Mouse (Mus musculus): ENCODE measurements around the gene Add3. TPM values are rescaled to one million over a fixed set of nuclear protein-coding genes. Genes with fewer than 3 reads are reported as not detected.

Gene Add3
- polyA plus RNA-seq, 1 experiment from 2014 or later = 49.7 TPM

- Histone ChIP-seq H3K9me3 (ENCODE audit: control insufficient read depth, low read length) (no peaks in the 10 kb centered on the region), H3K4me3 (ENCODE audit: low read depth, low read length) (no peak overlapping the region), H3K27ac (ENCODE audit: low read depth, low read length) (no peak overlapping the region), H3K9ac (ENCODE audit: low read length) (no peak overlapping the region), H3K4me2 (no peak overlapping the region), H3K36me3 (ENCODE audit: control insufficient read depth, insufficient read depth, low read length) (no peaks in the 10 kb centered on the region), H3K27me3 (ENCODE audit: control insufficient read depth, insufficient read depth, low read length) (no peaks in the 10 kb centered on the region), H3K4me1 (ENCODE audit: control insufficient read depth, insufficient read depth, low read length) (peaks cover 5% of the 10 kb centered on the region; the same call in 1 of the 2 replicates)
- ATAC-seq (ENCODE audit: low FRiP score) = no peak
- peak; percentile 77 for DNase-seq (ENCODE audit: low spot score, missing footprints)
- 79% methylated on average over 5 of the region's 5 CpGs for WGBS
Measured at GRCm38 (mm10) chr19:53184911-53185310, 44.7 kb downstream of the Add3 start.

GRCm38 (mm10) chr19:53185486-53186134 lies 45.4 kb downstream of the Add3 start:
- no peaks in the 10 kb centered on the region for H3K9me3 ChIP-seq (ENCODE audit: control insufficient read depth, low read length)
- no peak overlapping the region for H3K4me3 ChIP-seq (ENCODE audit: low read depth, low read length)
- ATAC-seq (ENCODE audit: low FRiP score) (no peak), DNase-seq (ENCODE audit: low spot score, missing footprints) (no peak)
- H3K4me1 ChIP-seq (ENCODE audit: control insufficient read depth, insufficient read depth, low read length) = peaks cover 5% of the 10 kb centered on the region; the same call in 1 of the 2 replicates
- WGBS = 63% methylated on average over 8 of the region's 8 CpGs
- no peak overlapping the region for H3K9ac ChIP-seq (ENCODE audit: low read length)
- no peak overlapping the region for H3K4me2 ChIP-seq
- H3K27me3 ChIP-seq (ENCODE audit: control insufficient read depth, insufficient read depth, low read length) = no peaks in the 10 kb centered on the region
- H3K27ac ChIP-seq (ENCODE audit: low read depth, low read length) = no peak overlapping the region
- H3K36me3 ChIP-seq (ENCODE audit: control insufficient read depth, insufficient read depth, low read length) = no peaks in the 10 kb centered on the region

DNA sequence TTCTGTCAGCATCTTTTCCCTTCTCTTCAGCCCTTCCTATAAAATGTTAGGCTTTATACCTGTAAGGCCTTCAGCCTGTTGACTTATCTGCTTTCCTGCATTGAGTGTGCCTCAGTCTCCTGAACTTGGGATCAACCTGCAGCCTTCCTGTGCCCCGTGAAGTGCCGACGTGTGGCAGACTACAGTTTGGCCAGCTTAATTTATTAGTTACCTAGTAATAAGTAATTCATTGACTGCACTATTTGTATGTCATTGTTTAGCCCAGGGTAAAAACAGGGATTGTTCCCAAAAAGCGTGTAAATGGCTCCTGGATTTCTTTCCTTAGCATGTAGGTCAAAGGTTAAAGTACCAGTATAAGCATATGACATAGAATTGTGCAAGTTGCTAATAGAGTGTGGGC lies 46.2 kb downstream of the Add3 start:
- no peak overlapping the region for H3K4me2 ChIP-seq
- H3K4me3 ChIP-seq (ENCODE audit: low read depth, low read length) = no peak overlapping the region
- DNase-seq (ENCODE audit: low spot score, missing footprints) (peak; percentile 45), ATAC-seq (ENCODE audit: low FRiP score) (no peak)
- no peaks in the 10 kb centered on the region for H3K9me3 ChIP-seq (ENCODE audit: control insufficient read depth, low read length)
- WGBS = 85% methylated on average over 4 of the region's 4 CpGs
- H3K36me3 ChIP-seq (ENCODE audit: control insufficient read depth, insufficient read depth, low read length) = no peaks in the 10 kb centered on the region
- no peaks in the 10 kb centered on the region; the same call in 1 of the 2 replicates for H3K4me1 ChIP-seq (ENCODE audit: control insufficient read depth, insufficient read depth, low read length)
- no peaks in the 10 kb centered on the region for H3K27me3 ChIP-seq (ENCODE audit: control insufficient read depth, insufficient read depth, low read length)
- no peak overlapping the region for H3K9ac ChIP-seq (ENCODE audit: low read length)
- H3K27ac ChIP-seq (ENCODE audit: low read depth, low read length) = no peak overlapping the region

- ATAC-seq (ENCODE audit: low FRiP score) (no peak), DNase-seq (ENCODE audit: low spot score, missing footprints) (no peak)
- Histone ChIP-seq H3K4me2 (no peak overlapping the region), H3K36me3 (ENCODE audit: control insufficient read depth, insufficient read depth, low read length) (no peaks in the 10 kb centered on the region), H3K9me3 (ENCODE audit: control insufficient read depth, low read length) (no peaks in the 10 kb centered on the region), H3K4me3 (ENCODE audit: low read depth, low read length) (no peak overlapping the region), H3K4me1 (ENCODE audit: control insufficient read depth, insufficient read depth, low read length) (no peaks in the 10 kb centered on the region), H3K27ac (ENCODE audit: low read depth, low read length) (no peak overlapping the region), H3K27me3 (ENCODE audit: control insufficient read depth, insufficient read depth, low read length) (no peaks in the 10 kb centered on the region), H3K9ac (ENCODE audit: low read length) (no peak overlapping the region)
- WGBS = 79% methylated on average over 7 of the region's 7 CpGs
Measured at GRCm38 (mm10) chr19:53187533-53187932, 47.3 kb downstream of the Add3 start.

DNA sequence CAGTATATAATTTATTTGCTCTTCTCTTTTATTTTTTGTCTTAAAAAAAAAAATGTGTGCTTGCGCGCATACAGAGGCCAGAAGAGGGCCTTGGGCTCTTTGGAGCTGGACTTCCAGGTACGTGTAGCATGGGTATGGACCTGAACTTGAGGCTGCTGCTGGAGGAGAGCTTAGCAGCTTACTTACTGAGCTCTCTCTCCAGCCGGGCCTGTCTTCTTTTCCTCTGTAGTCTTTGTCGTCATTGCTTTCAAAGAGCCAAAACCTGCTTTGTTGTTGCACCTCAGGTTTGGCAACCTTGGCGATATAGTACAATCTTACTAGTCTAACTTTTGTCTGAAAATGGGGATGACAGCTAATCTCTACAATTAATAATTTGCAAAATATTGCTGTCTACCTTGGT lies 47.9 kb downstream of the Add3 start:
- H3K9me3 ChIP-seq (ENCODE audit: control insufficient read depth, low read length) = no peaks in the 10 kb centered on the region
- no peak for ATAC-seq (ENCODE audit: low FRiP score)
- H3K4me2 ChIP-seq = no peak overlapping the region
- no peaks in the 10 kb centered on the region for H3K4me1 ChIP-seq (ENCODE audit: control insufficient read depth, insufficient read depth, low read length)
- 82% methylated on average over 6 of the region's 6 CpGs for WGBS
- H3K27ac ChIP-seq (ENCODE audit: low read depth, low read length) = no peak overlapping the region
- no peaks in the 10 kb centered on the region for H3K27me3 ChIP-seq (ENCODE audit: control insufficient read depth, insufficient read depth, low read length)
- DNase-seq (ENCODE audit: low spot score, missing footprints) = no peak
- H3K9ac ChIP-seq (ENCODE audit: low read length) = no peak overlapping the region
- H3K4me3 ChIP-seq (ENCODE audit: low read depth, low read length) = no peak overlapping the region
- H3K36me3 ChIP-seq (ENCODE audit: control insufficient read depth, insufficient read depth, low read length) = no peaks in the 10 kb centered on the region

DNA sequence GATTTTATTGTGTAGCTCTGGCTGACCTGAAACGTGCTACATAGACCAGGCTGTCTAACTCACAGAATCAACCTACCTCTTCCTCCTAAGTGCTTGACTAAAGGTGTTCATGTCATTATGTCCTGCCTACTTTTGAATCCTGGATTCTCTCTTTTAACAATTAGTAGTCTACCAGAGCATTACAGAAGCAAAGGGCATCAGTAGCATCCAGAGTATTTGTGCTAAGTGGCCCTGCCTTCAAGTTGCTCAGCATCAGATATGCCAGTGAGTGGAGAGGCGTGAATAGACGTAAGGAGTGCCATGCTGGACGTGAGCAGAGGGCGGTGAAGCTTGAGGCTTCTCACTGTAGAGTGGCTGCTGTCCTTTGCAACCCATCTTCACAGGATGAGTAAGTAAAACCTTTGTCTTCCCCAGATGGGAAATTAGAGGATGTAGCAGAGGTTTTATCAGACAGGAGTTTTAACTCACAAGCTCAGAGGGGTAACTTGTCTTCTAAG lies 48.5 kb downstream of the Add3 start:
- Histone ChIP-seq H3K27me3 (ENCODE audit: control insufficient read depth, insufficient read depth, low read length) (no peaks in the 10 kb centered on the region), H3K36me3 (ENCODE audit: control insufficient read depth, insufficient read depth, low read length) (no peaks in the 10 kb centered on the region), H3K4me3 (ENCODE audit: low read depth, low read length) (no peak overlapping the region), H3K9ac (ENCODE audit: low read length) (no peak overlapping the region), H3K4me1 (ENCODE audit: control insufficient read depth, insufficient read depth, low read length) (no peaks in the 10 kb centered on the region), H3K9me3 (ENCODE audit: control insufficient read depth, low read length) (no peaks in the 10 kb centered on the region), H3K27ac (ENCODE audit: low read depth, low read length) (no peak overlapping the region), H3K4me2 (no peak overlapping the region)
- ATAC-seq (ENCODE audit: low FRiP score) (no peak), DNase-seq (ENCODE audit: low spot score, missing footprints) (no peak)
- WGBS = 90% methylated on average over 5 of the region's 5 CpGs

GRCm38 (mm10) chr19:53189736-53190135 lies 49.5 kb downstream of the Add3 start:
- no peak overlapping the region for H3K4me2 ChIP-seq
- 94% methylated on average over 3 of the region's 3 CpGs for WGBS
- no peaks in the 10 kb centered on the region for H3K9me3 ChIP-seq (ENCODE audit: control insufficient read depth, low read length)
- no peaks in the 10 kb centered on the region for H3K36me3 ChIP-seq (ENCODE audit: control insufficient read depth, insufficient read depth, low read length)
- H3K9ac ChIP-seq (ENCODE audit: low read length) = no peak overlapping the region
- no peaks in the 10 kb centered on the region; the same call in 1 of the 2 replicates for H3K4me1 ChIP-seq (ENCODE audit: control insufficient read depth, insufficient read depth, low read length)
- no peak for ATAC-seq (ENCODE audit: low FRiP score)
- H3K4me3 ChIP-seq (ENCODE audit: low read depth, low read length) = no peak overlapping the region
- H3K27me3 ChIP-seq (ENCODE audit: control insufficient read depth, insufficient read depth, low read length) = no peaks in the 10 kb centered on the region
- H3K27ac ChIP-seq (ENCODE audit: low read depth, low read length) = no peak overlapping the region
- DNase-seq (ENCODE audit: low spot score, missing footprints) = no peak

DNA sequence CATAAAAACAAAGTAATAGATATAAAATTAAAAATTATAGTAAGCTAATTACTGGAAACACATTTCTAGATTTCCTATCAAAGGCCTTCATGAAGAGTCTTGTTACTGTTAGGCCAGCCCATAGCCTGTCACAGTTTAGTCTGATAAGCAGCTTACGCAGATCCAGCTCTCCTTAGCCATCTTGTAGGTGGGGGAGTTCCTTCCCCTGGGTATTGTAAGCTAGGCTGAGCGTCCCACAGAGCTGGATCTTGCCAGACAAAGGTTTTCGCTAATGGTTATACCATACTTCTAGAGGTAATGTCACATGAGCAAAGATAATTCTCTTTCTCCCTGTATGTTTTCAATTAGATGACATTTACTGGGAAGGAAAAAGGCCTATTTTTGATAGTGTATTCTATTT lies 50.0 kb downstream of the Add3 start:
- 75% methylated on average over 3 of the region's 3 CpGs for WGBS
- H3K4me1 ChIP-seq (ENCODE audit: control insufficient read depth, insufficient read depth, low read length) = no peaks in the 10 kb centered on the region; the same call in 1 of the 2 replicates

GRCm38 (mm10) chr19:53191867-53192487 lies 51.7 kb downstream of the Add3 start:
- no peak overlapping the region for H3K4me2 ChIP-seq
- H3K27ac ChIP-seq (ENCODE audit: low read depth, low read length) = no peak overlapping the region
- WGBS = 76% methylated on average over 6 of the region's 6 CpGs
- H3K9ac ChIP-seq (ENCODE audit: low read length) = no peak overlapping the region
- no peaks in the 10 kb centered on the region; the same call in 1 of the 2 replicates for H3K4me1 ChIP-seq (ENCODE audit: control insufficient read depth, insufficient read depth, low read length)
- no peaks in the 10 kb centered on the region for H3K27me3 ChIP-seq (ENCODE audit: control insufficient read depth, insufficient read depth, low read length)
- no peak for ATAC-seq (ENCODE audit: low FRiP score)
- H3K9me3 ChIP-seq (ENCODE audit: control insufficient read depth, low read length) = no peaks in the 10 kb centered on the region
- H3K4me3 ChIP-seq (ENCODE audit: low read depth, low read length) = no peak overlapping the region
- DNase-seq (ENCODE audit: low spot score, missing footprints) = no peak
- H3K36me3 ChIP-seq (ENCODE audit: control insufficient read depth, insufficient read depth, low read length) = no peaks in the 10 kb centered on the region

More for the DNA sequence above, 50.0 kb downstream of the Add3 start:
- Histone ChIP-seq H3K27me3 (ENCODE audit: control insufficient read depth, insufficient read depth, low read length) (no peaks in the 10 kb centered on the region), H3K9ac (ENCODE audit: low read length) (no peak overlapping the region), H3K4me2 (no peak overlapping the region), H3K4me3 (ENCODE audit: low read depth, low read length) (no peak overlapping the region), H3K36me3 (ENCODE audit: control insufficient read depth, insufficient read depth, low read length) (no peaks in the 10 kb centered on the region), H3K9me3 (ENCODE audit: control insufficient read depth, low read length) (no peaks in the 10 kb centered on the region), H3K27ac (ENCODE audit: low read depth, low read length) (no peak overlapping the region)
- no peak for ATAC-seq (ENCODE audit: low FRiP score)
- no peak for DNase-seq (ENCODE audit: low spot score, missing footprints)

All from midbrain, embryonic 11.5 days (tissue).